Mouse (Mus musculus) ES-Bruce4 (cell line): Measurements from ENCODE around the gene Uchl4.

Experiments used
- CTCF ChIP-seq: IDR thresholded peaks from one replicate; pipeline ENCODE4 v1.8.1; 2011; ENCODE audit warnings: low read depth, low read length
- EP300 ChIP-seq: IDR thresholded peaks from 2 replicates; pipeline ENCODE4 v1.6.1; 2011; ENCODE audit warnings: low read depth, low read length; ENCODE audit not compliant: insufficient read depth
- POLR2A ChIP-seq: IDR thresholded peaks from one replicate; pipeline ENCODE4 v1.8.1; 2011; ENCODE audit warnings: low read length; ENCODE audit not compliant: insufficient read depth

GRCm38 (mm10) chr9:64253021-64253904 is 18.3 kb downstream of the Uchl4 start, which contains the start of gene Map2k1:
- TF ChIP-seq CTCF = peak; percentile 69
- peak; percentile 90 for TF ChIP-seq POLR2A
- TF ChIP-seq EP300 = no peak
